Comparison of ENCODE assay signal across 26 mouse cellular contexts in the genomic region with DNA sequence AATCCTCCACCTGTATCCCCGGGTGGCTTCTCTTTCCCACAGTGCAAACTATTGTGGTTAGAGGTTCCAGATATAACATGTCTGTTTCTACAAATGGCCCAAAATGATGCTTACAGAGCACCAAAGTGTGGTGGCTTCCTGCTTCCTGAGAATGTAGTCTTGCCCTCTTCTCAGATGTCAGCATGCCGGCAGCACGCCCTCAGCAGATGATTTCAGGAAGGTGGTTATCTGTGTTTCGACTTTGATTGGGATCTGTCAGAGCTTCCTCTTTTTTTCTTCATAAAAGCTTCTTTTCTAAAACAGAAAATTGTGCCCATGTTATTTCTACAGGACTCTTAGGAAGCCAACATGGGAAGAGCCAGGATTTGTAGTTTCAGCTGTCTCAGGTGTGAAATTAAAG. TPM values are rescaled to one million over a fixed set of nuclear protein-coding genes. Genes with fewer than 3 reads are reported as not detected.
A peak's percentile ranks its signal among the peaks of the same experiment; 100 is the strongest.
DNase-seq lines count a peak whose midpoint lies in the region; ATAC-seq and TF ChIP-seq lines count a peak whose summit lies in the region.
"Had no signal": no experiment of that assay in that cellular context is flagged by ENCODE, and none has a peak within 500 bp of the region (broad histone marks: within the 10 kb centered on the region; RNA-seq: fewer than 3 reads in every experiment).

No protein-coding gene starts in this region.

- no peaks in the 10 kb centered on the region for H3K27me3 ChIP-seq in G1E (ENCODE audit: insufficient read depth, low read length)
- H3K27me3 ChIP-seq: forebrain, embryonic 13.5 days; hindbrain, embryonic 12.5 days; intestine, embryonic 15.5 days had no signal

- no peaks in the 10 kb centered on the region for H3K9me3 ChIP-seq in G1E (replicated peaks)
- H3K9me3 ChIP-seq: embryonic facial prominence, embryonic 10.5 days; forebrain, embryonic 13.5 days; heart, embryonic 10.5 days; hindbrain, embryonic 12.5 days; intestine, embryonic 15.5 days had no signal

- peaks cover 92% of the 10 kb centered on the region for H3K36me3 ChIP-seq in G1E (replicated peaks)

- no peak overlapping the region for H3K4me3 ChIP-seq in G1E (ENCODE audit: low read depth, low read length)
- H3K4me3 ChIP-seq: embryonic facial prominence, embryonic 10.5 days; forebrain, embryonic 13.5 days; heart, embryonic 10.5 days; hindbrain, embryonic 12.5 days; intestine, embryonic 15.5 days had no signal

- peak; percentile 57 for ATAC-seq in G1E (ENCODE audit: extremely low read depth, insufficient number of reproducible peaks, low FRiP score, poor library complexity, severe bottlenecking)
- ATAC-seq in granulocyte monocyte progenitor cell, adult 5-6 weeks (replicated peaks; ENCODE audit: poor library complexity, severe bottlenecking): peak; percentile 44
- peak; percentile 42; the same call in 1 of the 2 replicates for ATAC-seq in megakaryocyte progenitor cell, adult 5-6 weeks (replicated peaks; ENCODE audit: poor library complexity)
- ATAC-seq: forebrain, embryonic 13.5 days; forebrain, postnatal 0 days; hindbrain, embryonic 16.5 days; intestine, embryonic 15.5 days had no signal

- peak; percentile 46 for DNase-seq in heart, adult 11 months
- DNase-seq in heart, adult 9 months (ENCODE audit: low spot score in 2 of 2): no peak
- DNase-seq in G1E (ENCODE audit: low spot score): peak; percentile 33
- DNase-seq in adrenal gland, postnatal 36 days: no peak
- no peak for DNase-seq in adrenal gland, postnatal 10 days
- no peak for DNase-seq in spleen, adult 18-20 months
- DNase-seq: adrenal gland, adult 8-10 months; cerebellum, adult 11 months; cerebellum, adult 8-10 months; cerebellum, postnatal 25 days; forebrain, postnatal 0 days; gastrocnemius, postnatal 14 days; heart, postnatal 10 days; heart, postnatal 4 days; kidney, adult 18-20 months had no signal

- H3K4me1 ChIP-seq in G1E (ENCODE audit: insufficient read depth, low read depth, low read length): peaks cover 26% of the 10 kb centered on the region
- H3K4me1 ChIP-seq: embryonic facial prominence, embryonic 10.5 days; forebrain, embryonic 13.5 days; hindbrain, embryonic 12.5 days; intestine, embryonic 15.5 days had no signal

- TF ChIP-seq CTCF in G1E (IDR thresholded peaks at IDR 0.05; ENCODE audit: low read depth, low read length): no peak

RNA-seq across cellular contexts. Expression of a gene that starts 13.8 kb away (rescaled TPM):
- not detected in 2 replicates for total RNA-seq in G1E (2014; fragmentation: Nextera tagmentation)
- 0.22 and 0.29 TPM in 2 replicates for total RNA-seq in G1E (2017)
- polyA plus RNA-seq in G1E (2012): not detected in 2 replicates
- not detected in 2 replicates for total RNA-seq in granulocyte monocyte progenitor cell, adult 5-6 weeks (2014; fragmentation: Nextera tagmentation)
- total RNA-seq in granulocyte monocyte progenitor cell, adult 5-6 weeks (2017): not detected in 2 replicates
- total RNA-seq in megakaryocyte progenitor cell, adult 5-6 weeks (2015): not detected in 2 replicates
- not detected in 2 replicates for total RNA-seq in megakaryocyte progenitor cell, adult 5-6 weeks (2017)
- not detected for total RNA-seq in adrenal gland, postnatal 36 days (2021)
- 10 to 100 TPM; 14.3 to 27.5 TPM for total RNA-seq in adrenal gland, postnatal 10 days (2021)
- total RNA-seq: gastrocnemius, adult 18-20 months; gastrocnemius, postnatal 14 days; heart, postnatal 10 days; heart, postnatal 4 days had no signal
- polyA plus RNA-seq: embryonic facial prominence, embryonic 14.5 days; forebrain, postnatal 0 days; heart, embryonic 14.5 days had no signal

Comparison
In these comparisons a context has a peak if more than half of its experiments do, and no peak if none do; other contexts are left out.
1. DNase-seq: peak in heart, adult 11 months (single experiment) and G1E (single experiment); none in heart, adult 9 months (0 of 2), adrenal gland, postnatal 36 days (0 of 2), adrenal gland, postnatal 10 days (single experiment) and spleen, adult 18-20 months (0 of 2).
2. RNA of a gene that starts 13.8 kb away (total RNA-seq): 14.3 to 27.5 TPM in adrenal gland, postnatal 10 days; 0.22 to 0.29 TPM in G1E, not detected in adrenal gland, postnatal 36 days, not detected in megakaryocyte progenitor cell, adult 5-6 weeks and not detected in granulocyte monocyte progenitor cell, adult 5-6 weeks; every median in the first group is over 10 times any median in the second.
3. Peak in every context shown above with its lines, with median percentiles within 50 percentile points of each other: ATAC-seq.